ENCODE assay signal across 9 mouse cellular contexts in the genomic region with DNA sequence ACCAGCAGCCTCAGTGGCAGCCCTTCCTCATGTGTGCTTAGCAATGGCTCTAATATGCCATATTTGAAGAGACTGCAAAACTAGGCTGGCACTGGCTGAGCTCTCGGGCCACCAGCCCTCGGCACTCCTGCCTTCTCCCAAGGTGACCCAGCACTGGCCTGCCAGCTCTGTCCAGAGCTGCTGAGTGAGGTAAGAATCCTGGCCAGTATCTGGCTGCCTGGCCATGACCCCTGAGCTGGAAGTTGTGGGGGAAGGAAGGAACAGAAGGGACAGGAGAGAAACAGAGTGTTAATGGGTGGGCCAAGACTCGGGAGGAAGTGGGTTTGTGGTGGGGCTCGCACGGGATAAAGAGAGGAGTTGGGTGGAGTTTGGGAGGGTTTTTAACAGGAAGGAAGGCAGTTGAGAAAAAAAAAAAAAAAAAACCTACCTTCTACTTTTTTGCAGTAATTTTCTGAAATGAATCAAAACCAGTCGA. TPM values are rescaled to one million over a fixed set of nuclear protein-coding genes. Genes with fewer than 3 reads are reported as not detected.
DNase-seq lines count a peak whose midpoint lies in the region; ATAC-seq and TF ChIP-seq lines count a peak whose summit lies in the region.
"Had no signal": no experiment of that assay in that cellular context is flagged by ENCODE, and none has a peak within 500 bp of the region (broad histone marks: within the 10 kb centered on the region; RNA-seq: fewer than 3 reads in every experiment).

No protein-coding gene starts in this region.

- no peak for TF ChIP-seq POLR2A in bone marrow macrophage, adult 2 months (IDR thresholded peaks at IDR 0.05; ENCODE audit: borderline replicate concordance, low read depth, low read length)

- DNase-seq in CD8-positive naive resting alpha-beta T cell, adult 2 months (ENCODE audit: low read depth in 2 of 2, low spot score in 2 of 2) = peak; percentile 59 to 74
- peak; percentile 38 for DNase-seq in heart, postnatal 25 days (ENCODE audit: low spot score)
- DNase-seq in liver, embryonic 14.5 days (ENCODE audit: low read depth in 3 of 3, low spot score in 3 of 3) = no peak
- DNase-seq in stomach, postnatal 0 days (ENCODE audit: low spot score) = no peak
- DNase-seq in left cerebral cortex, adult 8-10 months (ENCODE audit: low spot score in 2 of 2) = no peak
- no peak for DNase-seq in left cerebral cortex, adult 18-20 months (ENCODE audit: low spot score in 2 of 2)

- 8% methylated on average over 6 of the region's 6 CpGs for WGBS in liver, embryonic 14.5 days (ENCODE audit: insufficient replicate concordance)
- 40% methylated on average over 6 of the region's 6 CpGs for WGBS in stomach, postnatal 0 days
- 65% methylated on average over 6 of the region's 6 CpGs for WGBS in hindbrain, embryonic 13.5 days

- ATAC-seq in liver, embryonic 14.5 days (ENCODE audit: insufficient read depth) = peak; percentile 21
- 0 out of 2 replicates have a peak, but pooled peaks have one; percentile 24 for ATAC-seq in stomach, postnatal 0 days (ENCODE audit: low FRiP score, low TSS enrichment)
- no peak for ATAC-seq in hindbrain, embryonic 13.5 days (ENCODE audit: low FRiP score)

- H3K27me3 ChIP-seq in liver, embryonic 14.5 days (ENCODE audit: control insufficient read depth, insufficient read depth, low read length) = no peaks in the 10 kb centered on the region
- H3K27me3 ChIP-seq in stomach, postnatal 0 days (ENCODE audit: control insufficient read depth, insufficient read depth, low read length) = no peaks in the 10 kb centered on the region
- no peaks in the 10 kb centered on the region for H3K27me3 ChIP-seq in hindbrain, embryonic 13.5 days

- no peak for TF ChIP-seq CTCF in bone marrow macrophage, adult 2 months (IDR thresholded peaks at IDR 0.05; ENCODE audit: low read depth, low read length)
- no peak for TF ChIP-seq CTCF in liver, embryonic 14.5 days (IDR thresholded peaks at IDR 0.05; ENCODE audit: low read depth)
- no peak for TF ChIP-seq CTCF in stomach, postnatal 0 days (IDR thresholded peaks at IDR 0.05; ENCODE audit: low read depth)

- H3K36me3 ChIP-seq in liver, embryonic 14.5 days (replicated peaks; ENCODE audit: control insufficient read depth, insufficient read depth, low read depth) = no peaks in the 10 kb centered on the region
- no peaks in the 10 kb centered on the region for H3K36me3 ChIP-seq in stomach, postnatal 0 days (ENCODE audit: control insufficient read depth, insufficient read depth, low read length)
- no peaks in the 10 kb centered on the region for H3K36me3 ChIP-seq in hindbrain, embryonic 13.5 days

- no peak overlapping the region for H3K4me3 ChIP-seq in bone marrow macrophage, adult 2 months (ENCODE audit: insufficient read depth, low read length)
- no peak overlapping the region for H3K4me3 ChIP-seq in liver, embryonic 14.5 days (ENCODE audit: insufficient read depth in 1 of 2, low read depth in 2 of 2, low read length in 2 of 2)
- H3K4me3 ChIP-seq in stomach, postnatal 0 days (ENCODE audit: low read depth, low read length) = no peak overlapping the region
- H3K4me3 ChIP-seq in hindbrain, embryonic 13.5 days = no peak overlapping the region
- H3K4me3 ChIP-seq: myocyte had no signal

- H3K27ac ChIP-seq in bone marrow macrophage, adult 2 months (ENCODE audit: insufficient read depth, low read depth, low read length) = peak overlapping the region; percentile 75
- H3K27ac ChIP-seq in liver, embryonic 14.5 days = no peak overlapping the region
- peak overlapping the region; percentile 75 for H3K27ac ChIP-seq in stomach, postnatal 0 days (replicated peaks)
- H3K27ac ChIP-seq in hindbrain, embryonic 13.5 days = no peak overlapping the region

- no peak for TF ChIP-seq EP300 in liver, embryonic 14.5 days (IDR thresholded peaks at IDR 0.05; ENCODE audit: low read depth)
- TF ChIP-seq EP300 in stomach, postnatal 0 days (optimal IDR thresholded peaks at IDR 0.05) = no peak

- H3K9me3 ChIP-seq in liver, embryonic 14.5 days (ENCODE audit: control insufficient read depth, low read length) = no peaks in the 10 kb centered on the region
- no peaks in the 10 kb centered on the region for H3K9me3 ChIP-seq in stomach, postnatal 0 days (ENCODE audit: control insufficient read depth, low read length)
- H3K9me3 ChIP-seq in hindbrain, embryonic 13.5 days = no peaks in the 10 kb centered on the region

- peaks cover 53% of the 10 kb centered on the region for H3K4me1 ChIP-seq in bone marrow macrophage, adult 2 months (ENCODE audit: control insufficient read depth, insufficient read depth, low read length)
- peaks cover 0 to 36% of the 10 kb centered on the region in 2 experiments; a peak in 2 of 4 replicates for H3K4me1 ChIP-seq in liver, embryonic 14.5 days (replicated peaks; ENCODE audit: control insufficient read depth in 2 of 2, insufficient read depth in 2 of 2, low read length in 1 of 2)
- peaks cover 3% of the 10 kb centered on the region for H3K4me1 ChIP-seq in stomach, postnatal 0 days (replicated peaks; ENCODE audit: control insufficient read depth, insufficient read depth)
- H3K4me1 ChIP-seq in hindbrain, embryonic 13.5 days (replicated peaks) = no peaks in the 10 kb centered on the region

- intact Hi-C loops in heart, postnatal 25 days (cut with DNase I) = no loop called here

- peak overlapping the region; percentile 8; the same call in 1 of the 2 replicates for H3K4me2 ChIP-seq in liver, embryonic 14.5 days (ENCODE audit: low read depth)
- H3K4me2 ChIP-seq in stomach, postnatal 0 days (replicated peaks; ENCODE audit: low read depth) = no peak overlapping the region
- no peak overlapping the region for H3K4me2 ChIP-seq in hindbrain, embryonic 13.5 days

- H3K9ac ChIP-seq in liver, embryonic 14.5 days (replicated peaks) = no peak overlapping the region
- no peak overlapping the region for H3K9ac ChIP-seq in stomach, postnatal 0 days (ENCODE audit: low read length)
- no peak overlapping the region for H3K9ac ChIP-seq in hindbrain, embryonic 13.5 days

RNA-seq across cellular contexts. Expression of a gene that starts 17.9 kb away (rescaled TPM):
- polyA plus RNA-seq in bone marrow macrophage, adult 2 months (2012; ENCODE audit: insufficient read depth, insufficient read length, missing spikeins) = 113 and 117 TPM in 2 replicates
- 100 to 1,000 TPM; 103 to 110 TPM for total RNA-seq in heart, postnatal 25 days (2021)
- polyA plus RNA-seq in liver, embryonic 14.5 days (2012; rRNA removed) = 16.4 and 23.8 TPM in 2 replicates
- 21.0 and 23.8 TPM in 2 replicates for polyA plus RNA-seq in liver, embryonic 14.5 days (2014; fragmentation: Nextera tagmentation; extraction: Ambion mirVana)
- 28.4 and 32.9 TPM in 2 replicates for polyA plus RNA-seq in stomach, postnatal 0 days (2015; fragmentation: Nextera tagmentation; extraction: Ambion mirVana)
- 10 to 100 TPM; 73.1 to 84.9 (median 78.6) TPM for total RNA-seq in left cerebral cortex, adult 8-10 months (2022)
- 10 to 100 TPM; 89.2 to 94.1 TPM for total RNA-seq in left cerebral cortex, adult 18-20 months (2021)
- polyA plus RNA-seq in hindbrain, embryonic 13.5 days (2015; fragmentation: Nextera tagmentation; extraction: Ambion mirVana) = 5.3 and 7.5 TPM in 2 replicates

Comparison
In these comparisons a context has a peak if more than half of its experiments do, and no peak if none do; other contexts are left out.
1. DNase-seq: peak in CD8-positive naive resting alpha-beta T cell, adult 2 months (2 of 2) and heart, postnatal 25 days (single experiment); none in liver, embryonic 14.5 days (0 of 3), stomach, postnatal 0 days (single experiment), left cerebral cortex, adult 8-10 months (0 of 2) and left cerebral cortex, adult 18-20 months (0 of 2).
2. H3K27ac ChIP-seq: peak in bone marrow macrophage, adult 2 months (single experiment) and stomach, postnatal 0 days (single experiment); none in liver, embryonic 14.5 days (single experiment) and hindbrain, embryonic 13.5 days (single experiment).